Mouse (Mus musculus) thymus, adult 18-20 months (tissue): Measurements from ENCODE around the gene Fbxo17.

Experiments
- DNase-seq, 2 experiments: peaks; one replicate each; pipeline ENCODE4 v3.0.0; 2022; ENCODE audit warnings: mixed read lengths in 2 of 2

Fbxo17 gene

DNA sequence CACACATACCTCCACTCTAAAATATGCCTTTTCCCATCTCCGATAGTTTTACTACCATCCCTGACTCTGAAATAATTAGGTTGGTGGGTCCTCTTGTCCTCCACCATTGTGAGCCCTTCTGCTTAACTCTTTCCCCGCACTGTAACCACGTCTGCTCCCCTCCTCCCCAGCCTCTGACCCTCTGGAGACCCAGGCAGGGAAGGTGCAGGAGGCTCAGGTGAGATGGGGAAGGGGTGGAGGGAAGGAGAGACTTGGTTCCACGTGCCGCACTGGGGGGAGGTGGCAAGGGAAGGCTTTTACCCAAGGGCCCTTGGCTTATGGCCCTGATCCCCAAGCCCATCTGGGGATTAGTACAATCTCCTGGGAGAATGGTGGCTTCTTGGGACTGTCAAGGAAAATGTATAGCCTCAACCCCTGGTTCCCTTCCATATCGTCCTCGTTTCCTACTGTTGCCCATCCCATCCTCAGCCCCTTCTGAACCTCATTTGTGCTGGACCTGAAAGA lies 50.9 kb downstream of the Fbxo17 start, which contains the start of gene Nfkbib:
Nfkbib (minus strand) TSS at position 51 of the 504 bp plus-strand sequence.
- no peak for DNase-seq

DNA sequence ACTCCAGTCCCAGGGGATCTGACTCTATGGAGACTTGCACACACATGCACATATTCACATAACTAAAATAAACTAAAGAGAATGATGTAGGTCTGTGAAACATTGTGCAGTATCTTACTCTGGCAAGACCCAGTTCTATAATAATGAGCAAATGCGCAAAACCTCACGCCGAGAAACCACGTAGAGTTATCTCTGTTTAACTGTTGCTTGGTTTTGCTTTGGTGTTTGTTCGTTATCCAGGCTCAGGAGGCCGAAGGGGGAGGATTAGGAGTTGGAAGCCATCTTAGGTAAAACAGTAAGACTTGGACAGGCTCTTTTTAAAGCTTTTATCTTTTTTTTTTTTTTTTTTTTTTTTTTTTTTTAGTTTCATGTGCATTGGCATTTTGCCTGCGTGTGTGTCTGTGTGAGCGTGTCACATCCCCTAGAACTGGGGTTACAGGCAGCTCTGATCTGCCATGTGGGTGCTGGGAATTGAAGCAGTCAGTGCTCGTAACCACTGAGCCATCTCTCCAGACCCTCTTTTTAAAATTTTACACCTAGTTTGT lies 52.9 kb downstream of the Fbxo17 start:
- DNase-seq = no peak

DNA sequence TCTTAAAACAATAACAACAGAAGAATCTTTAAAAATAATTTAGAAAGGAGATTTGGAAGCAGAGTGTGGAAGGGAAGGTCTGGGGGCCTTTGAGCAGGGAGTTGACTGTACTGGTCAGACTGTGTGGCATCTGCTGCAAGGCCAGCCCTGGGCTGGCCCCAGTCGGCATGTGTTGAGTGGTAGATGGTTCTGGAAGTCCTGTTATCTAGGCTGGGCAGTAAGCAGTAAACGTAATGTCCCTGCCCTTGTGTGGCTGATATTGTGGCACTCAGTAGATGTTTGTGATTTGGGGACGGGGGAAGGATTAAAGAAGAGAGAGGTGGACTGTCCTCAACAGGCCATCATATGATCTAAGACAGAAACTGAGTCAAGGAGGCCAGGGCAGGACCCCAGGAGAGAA lies 53.7 kb downstream of the Fbxo17 start:
- no peak for DNase-seq

DNA sequence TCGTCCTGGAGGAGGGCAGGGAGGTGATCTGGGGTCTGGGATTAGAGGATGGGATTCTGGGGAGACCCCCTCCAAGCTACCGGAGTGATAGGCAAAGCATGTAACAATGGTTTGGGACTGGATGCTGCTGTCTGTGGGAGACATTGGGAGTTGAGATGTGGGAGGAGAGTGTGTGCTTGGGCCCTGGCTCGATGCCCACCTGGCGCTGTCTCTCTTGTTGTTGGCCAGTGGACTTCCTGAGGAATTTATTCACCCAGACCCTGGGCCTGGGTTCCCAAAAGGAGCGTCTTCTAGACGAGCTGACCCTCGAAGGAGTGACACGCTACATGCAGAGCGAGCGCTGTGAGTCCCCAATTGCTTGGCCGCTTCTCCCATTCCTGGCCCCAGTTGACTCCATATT lies 55.3 kb downstream of the Fbxo17 start:
- no peak for DNase-seq

DNA sequence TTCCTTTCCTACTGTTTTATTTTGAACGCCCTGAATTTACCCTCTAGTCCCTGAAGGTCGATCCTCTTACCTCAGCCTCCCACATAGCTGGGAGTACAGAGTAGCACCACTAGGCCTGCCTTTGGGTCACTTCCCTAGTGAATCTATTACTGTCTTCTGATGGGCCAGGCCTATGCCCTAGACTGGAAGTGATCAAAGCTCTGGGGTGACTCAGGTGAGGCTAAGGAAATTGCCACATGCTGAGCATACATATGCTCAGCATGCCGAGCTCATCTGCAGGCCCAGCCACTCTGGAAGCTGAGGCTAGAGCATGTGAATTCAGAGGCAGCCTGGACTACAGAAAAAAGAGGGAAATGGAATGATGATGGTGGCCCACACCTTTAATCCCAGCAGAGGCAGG lies 56.6 kb downstream of the Fbxo17 start:
- DNase-seq = no peak

DNA sequence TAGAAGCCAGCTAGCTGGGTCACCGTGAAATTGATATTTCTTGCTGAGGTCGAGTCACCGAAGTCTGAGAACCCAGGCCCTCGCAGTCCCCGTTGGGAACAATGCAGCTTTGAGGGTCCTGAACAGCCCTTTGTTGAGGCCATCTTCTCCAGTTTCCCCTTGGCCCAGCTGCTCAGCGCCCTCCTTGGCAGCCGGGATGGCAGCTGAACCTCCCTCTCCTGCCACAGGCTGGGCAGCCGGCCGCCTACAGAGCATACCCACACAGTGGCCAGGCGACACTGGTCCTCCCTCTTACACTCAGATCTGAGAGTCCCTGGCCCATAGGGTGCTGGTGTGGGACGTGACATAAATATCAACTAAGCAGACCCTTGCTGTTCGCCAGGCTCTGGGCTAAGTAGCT lies 57.6 kb downstream of the Fbxo17 start:
- no peak for DNase-seq

DNA sequence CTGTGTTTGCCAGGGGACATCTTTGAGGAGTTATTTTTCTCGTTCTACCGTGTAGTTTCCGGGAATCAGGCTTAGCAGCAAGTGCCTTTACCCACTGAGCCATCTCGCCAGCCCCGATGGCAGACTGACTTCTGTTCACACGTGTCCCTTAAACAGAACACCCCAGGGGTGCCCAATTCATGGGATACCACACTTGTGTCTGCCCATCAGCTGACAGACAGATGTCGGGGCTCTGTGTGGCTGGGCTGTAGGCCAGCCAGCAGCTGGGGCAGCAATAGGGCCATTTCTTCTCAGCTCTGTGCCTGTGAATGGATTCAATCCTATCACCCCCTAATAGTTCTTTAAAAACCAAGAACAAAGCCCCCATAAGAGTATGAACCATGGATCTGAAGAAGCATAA lies 58.5 kb downstream of the Fbxo17 start:
- DNase-seq = no peak

DNA sequence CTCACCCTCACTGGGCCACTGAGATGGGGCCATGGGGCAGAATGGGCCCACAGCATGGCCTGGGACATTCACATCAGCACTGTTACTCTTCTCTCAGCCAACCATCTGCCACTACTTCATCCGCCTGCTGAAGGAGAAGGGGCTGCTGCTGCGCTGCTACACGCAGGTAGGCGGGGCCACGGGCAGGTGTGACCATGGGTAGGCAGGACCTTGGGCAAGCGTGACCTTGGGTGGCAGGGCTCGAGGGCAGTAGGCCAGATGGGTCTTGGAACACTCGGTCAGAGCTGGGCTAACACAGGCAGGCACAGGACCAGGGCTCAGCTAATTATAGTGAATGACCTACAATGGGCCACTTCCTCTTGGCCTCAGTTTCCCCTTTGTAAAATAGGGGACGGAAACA lies 62.2 kb downstream of the Fbxo17 start:
- no peak for DNase-seq

DNA sequence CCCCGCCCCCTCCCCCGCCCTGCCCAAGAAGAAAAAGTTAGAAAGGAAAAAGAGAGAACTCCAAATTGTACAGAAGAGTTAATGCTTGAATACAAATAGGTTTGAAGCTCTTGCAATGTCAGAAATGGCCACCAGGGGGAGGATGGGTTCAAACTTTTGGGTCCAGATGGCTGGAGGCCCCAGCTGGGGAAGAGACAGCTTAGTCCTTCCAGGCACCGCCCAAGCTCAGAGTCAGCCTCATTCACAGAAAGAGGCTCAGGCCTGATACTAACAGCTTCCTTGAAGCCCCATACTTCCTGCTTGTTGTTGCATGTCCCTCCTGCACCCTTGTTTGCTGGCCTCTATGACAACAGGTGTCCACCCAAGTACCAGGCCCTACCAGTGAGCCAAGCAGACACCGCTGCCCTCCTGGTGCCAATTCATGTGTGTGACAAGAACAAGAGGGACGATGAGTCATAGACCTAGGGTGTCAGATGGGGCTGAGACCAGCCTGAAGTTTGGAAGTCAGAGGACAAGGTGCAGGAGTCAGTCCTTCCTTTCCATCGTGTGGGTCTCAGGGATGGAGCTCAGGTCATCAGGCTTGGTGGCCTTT lies 63.6 kb downstream of the Fbxo17 start:
- DNase-seq = peak; percentile 81 to 90

DNA sequence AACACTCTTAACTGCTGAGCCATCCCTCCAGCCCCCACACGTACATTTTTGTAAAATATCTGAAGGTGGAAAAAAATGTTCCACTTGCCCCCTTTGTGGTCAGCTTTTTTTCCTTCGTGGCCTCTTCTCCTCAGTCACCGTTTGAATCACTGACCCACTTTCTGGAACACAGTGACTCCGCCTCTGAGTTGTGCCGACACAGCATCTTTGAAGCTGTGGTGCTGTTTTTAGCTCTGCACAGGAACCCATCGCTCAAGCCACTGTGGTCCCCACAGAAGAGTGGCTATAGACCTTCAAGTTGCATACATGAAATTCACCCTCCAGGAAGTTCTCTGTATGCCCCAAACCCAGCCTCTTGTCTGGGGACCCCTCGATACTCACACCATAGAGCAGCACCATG lies 64.3 kb downstream of the Fbxo17 start:
- DNase-seq = peak; percentile 63 to 83

DNA sequence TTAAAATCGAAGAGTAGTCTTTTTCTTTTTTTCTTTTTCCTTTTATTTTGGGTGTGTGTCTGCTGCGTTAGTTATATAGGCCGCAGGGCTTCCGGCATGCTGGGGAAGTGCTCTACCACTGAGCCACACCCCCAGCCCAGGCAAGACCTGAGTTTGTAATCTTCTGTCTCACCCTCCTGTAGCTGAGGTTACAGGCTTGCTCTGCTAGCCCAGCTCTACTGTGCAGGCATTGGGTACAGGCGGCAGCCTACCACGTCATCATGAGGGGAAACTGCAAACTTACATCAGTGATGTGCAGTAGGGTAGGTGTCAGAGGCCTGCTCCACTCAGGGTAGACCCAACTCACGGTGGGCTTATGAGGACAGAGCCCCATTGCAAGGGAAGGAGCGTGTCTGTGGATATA lies 64.7 kb downstream of the Fbxo17 start:
- DNase-seq = peak; percentile 76 to 87

DNA sequence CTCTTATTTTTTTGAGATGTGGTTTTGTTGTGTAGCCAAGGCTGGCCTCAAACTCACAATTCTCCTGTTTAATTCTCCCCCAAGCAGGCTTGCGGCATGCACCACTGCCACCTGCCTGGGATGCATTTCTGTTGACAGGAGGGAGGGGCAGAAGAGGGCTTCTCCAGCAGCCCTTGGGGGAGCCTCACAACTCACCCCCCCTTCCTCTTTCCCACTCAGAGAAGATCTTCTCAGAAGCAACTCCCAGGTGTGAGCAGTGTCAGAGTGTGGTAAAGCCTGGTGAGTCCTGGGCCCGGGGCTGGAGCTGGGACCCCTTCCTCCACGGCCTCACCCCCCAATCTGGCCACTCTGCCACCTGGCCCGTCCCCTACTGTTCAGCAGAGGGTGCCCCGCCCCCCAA lies 68.6 kb downstream of the Fbxo17 start:
- DNase-seq = no peak
